Mouse (Mus musculus): ENCODE data around the gene Sik2. TPM values are rescaled to one million over a fixed set of nuclear protein-coding genes. Genes with fewer than 3 reads are reported as not detected.

The Sik2 gene
- polyA plus RNA-seq, 1 experiment from 2014 or later = 18.4 TPM

DNA sequence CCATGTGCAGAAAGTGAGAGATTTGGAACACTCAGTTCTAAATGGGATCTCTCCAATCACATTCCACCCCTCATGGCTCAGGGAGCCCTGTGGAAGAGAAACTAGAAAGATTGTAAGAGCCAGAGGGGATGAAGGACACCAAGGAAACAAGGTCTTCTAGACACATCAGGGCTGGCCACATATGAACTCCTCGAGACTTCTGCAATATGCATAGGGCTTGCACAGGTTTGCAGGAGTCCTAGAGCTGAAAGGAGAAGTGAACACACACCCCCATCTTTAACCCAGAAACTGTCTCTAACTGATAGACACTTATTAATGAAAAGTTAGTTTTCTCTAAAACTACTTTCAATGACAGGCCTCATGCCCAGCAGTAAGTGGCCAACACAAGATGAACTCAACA, 64.0 kb downstream of the Sik2 start:
- WGBS = 74% methylated on average over 1 of the region's 1 CpGs
- Histone ChIP-seq H3K9ac (ENCODE audit: low read length) (no peak overlapping the region), H3K4me2 (ENCODE audit: low read depth, low read length, severe bottlenecking) (no peak overlapping the region), H3K4me3 (ENCODE audit: low read depth, low read length) (no peak overlapping the region), H3K27ac (ENCODE audit: low read depth, low read length) (no peak overlapping the region), H3K9me3 (ENCODE audit: control insufficient read depth, low read length) (no peaks in the 10 kb centered on the region), H3K36me3 (ENCODE audit: control insufficient read depth, insufficient read depth, low read length) (no peaks in the 10 kb centered on the region), H3K4me1 (replicated peaks; ENCODE audit: control insufficient read depth, insufficient read depth, low read length) (no peaks in the 10 kb centered on the region), H3K27me3 (ENCODE audit: control insufficient read depth, insufficient read depth, low read length) (no peaks in the 10 kb centered on the region)
- ATAC-seq (replicated peaks; ENCODE audit: low FRiP score) = no peak
- DNase-seq (ENCODE audit: low spot score) = no peak

DNA sequence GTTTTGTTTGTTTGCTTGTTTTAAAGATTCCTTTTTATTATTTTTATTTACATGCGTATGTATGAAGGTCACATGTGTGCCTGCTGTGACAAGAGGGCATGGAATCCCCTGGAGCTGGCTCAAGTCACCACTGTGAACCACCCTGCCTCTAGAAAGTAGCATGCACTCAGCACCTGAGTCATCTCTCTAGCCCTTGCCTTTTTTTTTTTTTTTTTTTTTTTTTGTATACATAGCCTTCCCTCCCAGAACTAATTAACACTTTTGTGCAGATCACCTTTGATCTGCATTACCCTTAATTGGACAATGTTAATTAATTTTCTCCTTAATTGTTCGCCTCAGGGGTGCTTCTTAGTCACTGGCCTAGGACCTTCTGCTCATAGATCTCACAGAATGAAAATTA, 66.2 kb downstream of the Sik2 start:
- Histone ChIP-seq H3K4me3 (ENCODE audit: low read depth, low read length) (no peak overlapping the region), H3K4me2 (ENCODE audit: low read depth, low read length, severe bottlenecking) (no peak overlapping the region), H3K27me3 (ENCODE audit: control insufficient read depth, insufficient read depth, low read length) (no peaks in the 10 kb centered on the region), H3K27ac (ENCODE audit: low read depth, low read length) (no peak overlapping the region), H3K9ac (ENCODE audit: low read length) (no peak overlapping the region), H3K9me3 (ENCODE audit: control insufficient read depth, low read length) (no peaks in the 10 kb centered on the region), H3K4me1 (replicated peaks; ENCODE audit: control insufficient read depth, insufficient read depth, low read length) (no peaks in the 10 kb centered on the region), H3K36me3 (ENCODE audit: control insufficient read depth, insufficient read depth, low read length) (no peaks in the 10 kb centered on the region)
- ATAC-seq (replicated peaks; ENCODE audit: low FRiP score) (0 out of 2 replicates have a peak, but pooled peaks have one; percentile 30), DNase-seq (ENCODE audit: low spot score) (no peak)
- 76% methylated on average over 2 of the region's 2 CpGs for WGBS

DNA sequence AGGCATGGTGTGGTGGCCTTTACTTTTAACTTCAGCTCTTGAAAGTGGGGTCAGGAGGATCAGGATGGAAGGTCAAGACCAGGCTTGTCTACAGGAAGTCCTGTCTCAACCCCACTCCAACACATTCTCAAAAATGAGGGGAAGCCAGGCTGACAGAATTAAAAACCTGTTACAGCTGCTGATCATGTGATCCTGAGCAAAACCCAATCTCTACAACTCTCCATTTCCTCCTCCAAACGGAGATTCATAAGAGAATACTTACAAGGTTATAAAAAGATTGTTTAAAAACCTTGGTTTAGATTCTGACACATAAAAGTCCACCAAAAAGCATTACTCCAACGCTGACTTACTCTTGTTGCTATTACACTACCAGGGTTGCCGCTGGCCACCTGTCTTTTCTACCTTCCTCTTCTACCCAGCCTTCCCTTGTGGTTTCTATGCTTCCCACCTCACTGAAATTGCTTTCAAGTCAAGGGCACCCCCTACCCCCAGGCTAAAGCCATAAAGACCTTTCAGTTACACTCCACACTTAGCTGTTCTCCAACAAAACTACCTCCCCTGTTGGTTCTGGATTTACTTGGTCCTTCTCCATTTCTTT, 67.0 kb downstream of the Sik2 start:
- no peak for ATAC-seq (replicated peaks; ENCODE audit: low FRiP score)
- no peak overlapping the region for H3K27ac ChIP-seq (ENCODE audit: low read depth, low read length)
- H3K4me1 ChIP-seq (replicated peaks; ENCODE audit: control insufficient read depth, insufficient read depth, low read length) = no peaks in the 10 kb centered on the region
- no peak overlapping the region for H3K4me3 ChIP-seq (ENCODE audit: low read depth, low read length)
- WGBS = 91% methylated on average over 3 of the region's 3 CpGs
- no peak overlapping the region for H3K9ac ChIP-seq (ENCODE audit: low read length)
- H3K9me3 ChIP-seq (ENCODE audit: control insufficient read depth, low read length) = no peaks in the 10 kb centered on the region
- H3K36me3 ChIP-seq (ENCODE audit: control insufficient read depth, insufficient read depth, low read length) = no peaks in the 10 kb centered on the region
- no peak for DNase-seq (ENCODE audit: low spot score)
- no peak overlapping the region for H3K4me2 ChIP-seq (ENCODE audit: low read depth, low read length, severe bottlenecking)
- no peaks in the 10 kb centered on the region for H3K27me3 ChIP-seq (ENCODE audit: control insufficient read depth, insufficient read depth, low read length)

DNA sequence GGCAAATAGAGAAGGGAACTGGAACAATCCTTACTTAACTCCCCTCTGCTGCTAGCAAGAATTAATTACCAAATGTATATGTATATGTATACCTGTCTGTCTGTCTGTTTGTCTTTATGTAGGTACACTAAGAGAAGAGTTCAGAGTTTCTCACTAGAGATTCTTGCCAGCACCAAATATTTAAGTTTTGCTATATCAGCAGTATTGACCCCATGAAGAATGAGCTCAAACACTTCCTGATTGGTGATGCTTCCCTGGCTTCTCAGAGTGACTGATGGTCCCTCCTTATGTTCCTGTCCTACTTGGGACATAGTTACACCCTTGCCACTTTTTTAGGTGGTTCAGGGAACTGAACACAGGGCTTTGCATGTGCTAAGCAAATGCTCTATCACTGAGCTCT, 78.9 kb downstream of the Sik2 start:
- H3K4me2 ChIP-seq (ENCODE audit: low read depth, low read length, severe bottlenecking) = no peak overlapping the region
- DNase-seq (ENCODE audit: low spot score) (no peak), ATAC-seq (replicated peaks; ENCODE audit: low FRiP score) (no peak)
- no peaks in the 10 kb centered on the region for H3K4me1 ChIP-seq (replicated peaks; ENCODE audit: control insufficient read depth, insufficient read depth, low read length)
- H3K36me3 ChIP-seq (ENCODE audit: control insufficient read depth, insufficient read depth, low read length) = no peaks in the 10 kb centered on the region; the same call in 1 of the 2 replicates
- no peak overlapping the region for H3K4me3 ChIP-seq (ENCODE audit: low read depth, low read length)
- no peak overlapping the region for H3K9ac ChIP-seq (ENCODE audit: low read length)
- H3K27ac ChIP-seq (ENCODE audit: low read depth, low read length) = no peak overlapping the region
- no peaks in the 10 kb centered on the region for H3K9me3 ChIP-seq (ENCODE audit: control insufficient read depth, low read length)
- no peaks in the 10 kb centered on the region for H3K27me3 ChIP-seq (ENCODE audit: control insufficient read depth, insufficient read depth, low read length)

DNA sequence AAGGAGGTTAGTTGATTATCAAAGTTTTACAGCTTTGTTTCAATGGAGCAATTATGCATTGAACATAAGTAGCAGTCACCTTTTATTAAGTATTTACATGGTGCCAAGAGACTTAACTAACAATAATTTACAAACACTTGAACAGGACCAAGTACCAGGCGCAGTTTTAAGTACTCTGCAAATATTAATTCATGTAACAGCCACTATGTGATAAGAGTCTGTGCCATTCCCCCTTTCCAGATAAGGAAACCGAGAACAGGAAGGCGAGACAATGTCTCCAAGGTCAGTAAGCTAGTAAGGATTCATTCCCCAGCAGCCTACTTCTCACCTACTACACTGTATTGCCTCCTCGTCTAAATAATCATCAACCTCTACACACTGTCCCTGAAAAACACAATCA, 83.1 kb downstream of the Sik2 start:
- Histone ChIP-seq H3K9ac (ENCODE audit: low read length) (no peak overlapping the region), H3K36me3 (ENCODE audit: control insufficient read depth, insufficient read depth, low read length) (no peaks in the 10 kb centered on the region), H3K9me3 (ENCODE audit: control insufficient read depth, low read length) (no peaks in the 10 kb centered on the region), H3K4me3 (ENCODE audit: low read depth, low read length) (no peak overlapping the region), H3K4me1 (replicated peaks; ENCODE audit: control insufficient read depth, insufficient read depth, low read length) (no peaks in the 10 kb centered on the region), H3K27ac (ENCODE audit: low read depth, low read length) (no peak overlapping the region), H3K27me3 (ENCODE audit: control insufficient read depth, insufficient read depth, low read length) (no peaks in the 10 kb centered on the region), H3K4me2 (ENCODE audit: low read depth, low read length, severe bottlenecking) (no peak overlapping the region)
- ATAC-seq (replicated peaks; ENCODE audit: low FRiP score) (no peak), DNase-seq (ENCODE audit: low spot score) (no peak)
- 91% methylated on average over 4 of the region's 4 CpGs for WGBS

DNA sequence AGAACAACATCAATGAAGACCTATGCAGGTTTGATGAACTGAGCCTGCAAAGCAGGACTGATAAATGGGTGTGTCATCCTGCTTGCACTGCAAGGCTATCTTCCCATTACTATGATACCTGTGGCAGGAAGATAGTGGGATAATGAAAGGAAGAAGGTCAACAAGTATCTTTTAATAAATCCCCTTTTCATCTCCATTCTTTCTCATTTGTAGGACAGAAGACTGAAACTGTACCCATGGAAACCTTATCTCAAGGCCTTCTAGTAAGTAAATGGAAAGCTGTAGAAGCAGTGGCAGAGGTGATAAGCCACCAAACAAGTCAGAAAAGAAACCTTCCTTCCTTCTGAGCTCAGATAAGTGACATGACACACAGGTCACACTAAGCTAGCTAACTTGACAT, 84.4 kb downstream of the Sik2 start:
- ATAC-seq (replicated peaks; ENCODE audit: low FRiP score) = no peak
- H3K4me1 ChIP-seq (replicated peaks; ENCODE audit: control insufficient read depth, insufficient read depth, low read length) = no peaks in the 10 kb centered on the region
- no peak overlapping the region for H3K27ac ChIP-seq (ENCODE audit: low read depth, low read length)

DNA sequence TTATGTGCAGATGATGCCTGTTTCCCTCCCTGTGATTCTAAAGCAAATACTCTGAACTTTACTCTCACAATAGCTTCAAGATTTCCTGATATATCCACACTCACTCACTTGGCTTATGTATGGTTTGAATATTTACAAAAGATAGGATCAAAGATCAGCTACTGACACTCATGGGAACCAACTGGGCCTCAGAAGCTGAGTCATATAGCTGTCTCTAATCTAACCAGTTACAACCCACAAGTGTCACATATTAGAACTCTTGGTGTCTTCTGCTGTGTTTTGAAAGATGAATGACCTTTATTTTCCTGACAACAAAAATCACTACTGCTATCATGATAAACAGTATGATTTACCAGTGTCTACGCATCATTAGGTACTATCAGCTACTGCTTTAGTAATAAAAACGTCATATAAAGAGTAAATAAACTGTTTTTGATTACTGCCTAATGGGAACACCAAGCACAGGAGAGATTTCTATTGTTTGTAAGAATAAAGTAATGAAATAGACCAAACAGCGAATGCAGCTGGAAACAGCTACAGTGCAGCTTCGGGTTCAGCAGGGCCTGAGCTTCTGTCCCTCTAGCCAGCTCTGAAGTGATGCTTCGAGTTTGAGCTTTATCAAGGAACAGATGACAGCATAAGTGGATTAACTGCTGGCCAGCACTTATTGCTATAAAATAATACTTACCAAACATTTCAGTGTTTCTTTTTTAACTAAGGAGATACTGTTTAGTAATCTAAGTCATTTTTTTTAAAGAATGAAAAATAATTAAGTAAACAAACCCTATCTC, 86.3 kb downstream of the Sik2 start:
- 87% methylated on average over 5 of the region's 5 CpGs for WGBS
- H3K9ac ChIP-seq (ENCODE audit: low read length) = no peak overlapping the region
- DNase-seq (ENCODE audit: low spot score) = no peak

More for the DNA sequence above, 84.4 kb downstream of the Sik2 start:
- Histone ChIP-seq H3K9me3 (ENCODE audit: control insufficient read depth, low read length) (no peaks in the 10 kb centered on the region), H3K9ac (ENCODE audit: low read length) (no peak overlapping the region), H3K27me3 (ENCODE audit: control insufficient read depth, insufficient read depth, low read length) (no peaks in the 10 kb centered on the region), H3K4me3 (ENCODE audit: low read depth, low read length) (no peak overlapping the region), H3K4me2 (ENCODE audit: low read depth, low read length, severe bottlenecking) (no peak overlapping the region), H3K36me3 (ENCODE audit: control insufficient read depth, insufficient read depth, low read length) (no peaks in the 10 kb centered on the region)
- no peak for DNase-seq (ENCODE audit: low spot score)

DNA sequence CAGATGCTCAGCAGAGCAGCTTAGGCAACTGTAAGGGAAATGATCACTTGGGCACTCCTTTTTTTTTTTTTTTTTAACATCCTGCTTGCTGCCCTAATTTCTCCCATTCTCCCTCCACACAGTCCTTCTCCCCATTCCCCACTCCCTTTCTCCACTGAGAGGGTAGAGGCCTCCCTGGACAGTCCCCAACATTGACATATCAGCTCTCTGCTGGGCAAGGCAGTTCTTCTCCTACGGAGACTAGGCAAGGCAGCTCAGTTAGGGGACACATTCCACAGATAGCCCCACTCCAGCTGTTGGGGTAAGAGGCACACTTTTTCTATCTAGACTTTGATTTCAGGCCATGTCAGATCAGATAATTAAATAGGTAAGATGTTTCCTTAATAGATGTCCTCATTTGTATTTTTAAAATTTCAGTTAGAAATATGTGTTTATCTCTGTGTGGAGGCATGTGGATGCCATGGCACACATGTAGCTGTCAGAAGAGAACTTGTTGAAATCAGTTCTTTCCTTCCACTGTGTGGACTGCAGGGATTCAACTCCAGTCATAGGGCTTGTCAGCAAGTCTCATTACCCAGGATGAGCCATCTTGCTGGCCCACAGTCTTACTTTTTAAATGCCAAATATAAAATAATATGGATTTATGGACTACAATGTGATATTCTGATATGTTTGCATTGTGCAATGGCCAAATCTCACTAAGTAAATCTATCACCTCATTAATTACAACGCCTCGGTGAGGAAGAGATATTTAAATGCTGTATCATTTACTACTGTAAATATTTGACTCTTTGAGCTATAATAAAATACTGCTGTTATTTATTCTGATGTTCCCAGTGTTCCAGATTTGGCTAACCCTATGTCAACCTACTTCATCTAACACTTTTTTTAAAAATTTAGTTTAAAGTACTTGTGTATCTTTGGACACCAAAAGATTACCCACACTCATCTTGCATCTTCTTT, 87.7 kb downstream of the Sik2 start:
- no peak overlapping the region for H3K4me2 ChIP-seq (ENCODE audit: low read depth, low read length, severe bottlenecking)

More for the DNA sequence above, 86.3 kb downstream of the Sik2 start:
- Histone ChIP-seq H3K27me3 (ENCODE audit: control insufficient read depth, insufficient read depth, low read length) (no peaks in the 10 kb centered on the region), H3K36me3 (ENCODE audit: control insufficient read depth, insufficient read depth, low read length) (no peaks in the 10 kb centered on the region), H3K9me3 (ENCODE audit: control insufficient read depth, low read length) (no peaks in the 10 kb centered on the region), H3K4me2 (ENCODE audit: low read depth, low read length, severe bottlenecking) (no peak overlapping the region), H3K4me3 (ENCODE audit: low read depth, low read length) (no peak overlapping the region), H3K4me1 (replicated peaks; ENCODE audit: control insufficient read depth, insufficient read depth, low read length) (no peaks in the 10 kb centered on the region), H3K27ac (ENCODE audit: low read depth, low read length) (no peak overlapping the region)
- ATAC-seq (replicated peaks; ENCODE audit: low FRiP score) = no peak

More for the DNA sequence above, 87.7 kb downstream of the Sik2 start:
- WGBS = 92% methylated on average over 3 of the region's 3 CpGs
- Histone ChIP-seq H3K4me3 (ENCODE audit: low read depth, low read length) (no peak overlapping the region), H3K9ac (ENCODE audit: low read length) (no peak overlapping the region), H3K36me3 (ENCODE audit: control insufficient read depth, insufficient read depth, low read length) (no peaks in the 10 kb centered on the region), H3K27me3 (ENCODE audit: control insufficient read depth, insufficient read depth, low read length) (no peaks in the 10 kb centered on the region), H3K27ac (ENCODE audit: low read depth, low read length) (no peak overlapping the region), H3K9me3 (ENCODE audit: control insufficient read depth, low read length) (no peaks in the 10 kb centered on the region), H3K4me1 (replicated peaks; ENCODE audit: control insufficient read depth, insufficient read depth, low read length) (no peaks in the 10 kb centered on the region)
- DNase-seq (ENCODE audit: low spot score) (no peak), ATAC-seq (replicated peaks; ENCODE audit: low FRiP score) (no peak)

Measured in forebrain, embryonic 11.5 days (tissue).